Mouse (Mus musculus) kidney, embryonic 16.5 days (tissue): ENCODE results near the gene Phactr2. TPM values are rescaled to one million over a fixed set of nuclear protein-coding genes. Genes with fewer than 3 reads are reported as not detected.
A peak's percentile ranks its signal among the peaks of the same experiment; 100 is the strongest.

ENCODE experiments used
- ATAC-seq: fragments of 200-750 bp; cut with Nextera tagmentation; 2 replicates; pipeline ENCODE4 v1.8.0; 2017; ENCODE audit warnings: moderate TSS enrichment; ENCODE audit not compliant: low FRiP score, low TSS enrichment
- H3K27ac ChIP-seq: fragments of 300-500 bp; sonication (generic); 2 replicates; pipeline ENCODE4 v1.5.1; 2014; ENCODE audit warnings: low read length
- H3K27me3 ChIP-seq: fragments of 300-500 bp; sonication (generic); 2 replicates; pipeline ENCODE4 v1.6.1; 2014; ENCODE audit warnings: low read length, control low read depth, mixed read lengths; ENCODE audit not compliant: insufficient read depth
- H3K36me3 ChIP-seq: fragments of 300-500 bp; sonication (generic); 2 replicates; pipeline ENCODE4 v1.6.1; 2014; ENCODE audit warnings: low read length, control low read depth, mixed read lengths; ENCODE audit not compliant: insufficient read depth
- H3K4me1 ChIP-seq: fragments of 300-500 bp; sonication (generic); 2 replicates; pipeline ENCODE4 v1.6.1; 2014; ENCODE audit warnings: low read length, control low read depth, mixed read lengths; ENCODE audit not compliant: insufficient read depth
- H3K4me2 ChIP-seq: fragments of 300-500 bp; sonication (generic); replicated peaks from 2 replicates; pipeline ENCODE4 v1.6.1; 2014; ENCODE audit warnings: low read depth, low read length
- H3K4me3 ChIP-seq: fragments of 300-500 bp; sonication (generic); 2 replicates; pipeline ENCODE4 v1.5.1; 2014; ENCODE audit warnings: mild to moderate bottlenecking, low read length
- H3K9ac ChIP-seq: fragments of 300-500 bp; sonication (generic); replicated peaks from 2 replicates; pipeline ENCODE4 v1.6.1; 2014; ENCODE audit warnings: low read length
- H3K9me3 ChIP-seq: fragments of 300-500 bp; sonication (generic); 2 replicates; pipeline ENCODE4 v1.6.1; 2016; ENCODE audit warnings: low read length, control low read depth
- WGBS: fragments of 180-500 bp; shearing (Covaris S2); extraction: QIAGEN DNeasy Blood & Tissue Kit; methylation state at CpG from one replicate; pipeline ENCODE4 v1.1.7; 2014; 5-methylcytosine and 5-hydroxymethylcytosine counted together
- polyA plus RNA-seq: library from polyadenylated mRNA; unstranded; fragments of >200 nt; fragmentation: Nextera tagmentation; extraction: Ambion mirVana; gene quantifications from 2 replicates; pipeline ENCODE4 v1.2.1, GENCODE M21; 2015

Gene Phactr2
- polyA plus RNA-seq, 1 experiment from 2014 or later = 26.9 TPM

GRCm38 (mm10) chr10:13377895-13378294 is 96.3 kb downstream of the Phactr2 start:
- Histone ChIP-seq H3K4me2 (no peak overlapping the region), H3K9me3 (no peaks in the 10 kb centered on the region), H3K9ac (no peak overlapping the region), H3K4me1 (peaks cover 33% of the 10 kb centered on the region), H3K27ac (0 out of 2 replicates have a peak overlapping the region, but pooled peaks have one; percentile 58), H3K27me3 (no peaks in the 10 kb centered on the region), H3K36me3 (no peaks in the 10 kb centered on the region), H3K4me3 (no peak overlapping the region)
- no peak for ATAC-seq
- WGBS = 78% methylated on average over 1 of the region's 1 CpGs

- H3K27me3 ChIP-seq = no peaks in the 10 kb centered on the region
- H3K27ac ChIP-seq = peak overlapping the region; percentile 89
- peak overlapping the region; percentile 42; the same call in 1 of the 2 replicates for H3K4me2 ChIP-seq
- WGBS = 17% methylated on average over 13 of the region's 13 CpGs
- ATAC-seq = peak; percentile 87
- H3K4me1 ChIP-seq = peaks cover 33% of the 10 kb centered on the region
- no peaks in the 10 kb centered on the region for H3K36me3 ChIP-seq
- no peak overlapping the region for H3K4me3 ChIP-seq
- H3K9me3 ChIP-seq = no peaks in the 10 kb centered on the region
- no peak overlapping the region for H3K9ac ChIP-seq
Observed at GRCm38 (mm10) chr10:13376428-13377260, 97.6 kb downstream of the Phactr2 start.

GRCm38 (mm10) chr10:13375820-13376219 is 98.4 kb downstream of the Phactr2 start:
- 10% methylated on average over 3 of the region's 3 CpGs for WGBS

GRCm38 (mm10) chr10:13369581-13370375 is 104.4 kb downstream of the Phactr2 start:
- H3K27ac ChIP-seq = no peak overlapping the region
- H3K9ac ChIP-seq = no peak overlapping the region
- H3K4me3 ChIP-seq = no peak overlapping the region
- no peak overlapping the region for H3K4me2 ChIP-seq
- WGBS = 78% methylated on average over 13 of the region's 13 CpGs
- H3K27me3 ChIP-seq = no peaks in the 10 kb centered on the region
- H3K9me3 ChIP-seq = no peaks in the 10 kb centered on the region
- no peak for ATAC-seq
- no peaks in the 10 kb centered on the region for H3K4me1 ChIP-seq
- no peaks in the 10 kb centered on the region for H3K36me3 ChIP-seq

More at GRCm38 (mm10) chr10:13375820-13376219, 98.4 kb downstream of the Phactr2 start:
- Histone ChIP-seq H3K27ac (peak overlapping the region; percentile 89), H3K9ac (no peak overlapping the region), H3K9me3 (no peaks in the 10 kb centered on the region), H3K36me3 (no peaks in the 10 kb centered on the region), H3K4me3 (no peak overlapping the region), H3K4me1 (peaks cover 33% of the 10 kb centered on the region), H3K27me3 (no peaks in the 10 kb centered on the region), H3K4me2 (no peak overlapping the region)
- ATAC-seq = peak; percentile 61

GRCm38 (mm10) chr10:13364286-13364580 is 110.0 kb downstream of the Phactr2 start:
- Histone ChIP-seq H3K36me3 (no peaks in the 10 kb centered on the region), H3K4me3 (no peak overlapping the region), H3K9ac (no peak overlapping the region), H3K4me1 (0 out of 2 replicates have a peak, but pooled peaks cover 3% of the 10 kb centered on the region), H3K27me3 (no peaks in the 10 kb centered on the region), H3K9me3 (no peaks in the 10 kb centered on the region), H3K4me2 (no peak overlapping the region), H3K27ac (no peak overlapping the region)
- ATAC-seq = no peak
- 63% methylated on average over 2 of the region's 2 CpGs for WGBS

- no peak for ATAC-seq
- no peak overlapping the region for H3K27ac ChIP-seq
Observed at GRCm38 (mm10) chr10:13363499-13364285, 110.5 kb downstream of the Phactr2 start.

GRCm38 (mm10) chr10:13360913-13361312 is 113.3 kb downstream of the Phactr2 start:
- Histone ChIP-seq H3K4me2 (no peak overlapping the region), H3K36me3 (no peaks in the 10 kb centered on the region), H3K27me3 (no peaks in the 10 kb centered on the region), H3K27ac (no peak overlapping the region), H3K4me1 (0 out of 2 replicates have a peak, but pooled peaks cover 6% of the 10 kb centered on the region), H3K9ac (no peak overlapping the region), H3K9me3 (no peaks in the 10 kb centered on the region), H3K4me3 (no peak overlapping the region)
- no peak for ATAC-seq

More at GRCm38 (mm10) chr10:13363499-13364285, 110.5 kb downstream of the Phactr2 start:
- Histone ChIP-seq H3K36me3 (no peaks in the 10 kb centered on the region), H3K4me3 (no peak overlapping the region), H3K4me1 (0 out of 2 replicates have a peak, but pooled peaks cover 3% of the 10 kb centered on the region), H3K4me2 (no peak overlapping the region), H3K9me3 (no peaks in the 10 kb centered on the region), H3K9ac (no peak overlapping the region), H3K27me3 (no peaks in the 10 kb centered on the region)
- 79% methylated on average over 11 of the region's 11 CpGs for WGBS

- Histone ChIP-seq H3K27ac (no peak overlapping the region), H3K9me3 (no peaks in the 10 kb centered on the region), H3K4me2 (no peak overlapping the region), H3K27me3 (no peaks in the 10 kb centered on the region), H3K9ac (no peak overlapping the region), H3K4me3 (no peak overlapping the region), H3K36me3 (no peaks in the 10 kb centered on the region), H3K4me1 (0 out of 2 replicates have a peak, but pooled peaks cover 6% of the 10 kb centered on the region)
- no peak for ATAC-seq
- WGBS = 89% methylated on average over 5 of the region's 5 CpGs
Observed at GRCm38 (mm10) chr10:13359846-13360245, 114.4 kb downstream of the Phactr2 start.

GRCm38 (mm10) chr10:13358679-13359078 is 115.5 kb downstream of the Phactr2 start:
- H3K9me3 ChIP-seq = no peaks in the 10 kb centered on the region
- 50% methylated on average over 3 of the region's 3 CpGs for WGBS
- H3K27me3 ChIP-seq = no peaks in the 10 kb centered on the region
- no peak for ATAC-seq
- no peak overlapping the region for H3K9ac ChIP-seq
- no peak overlapping the region for H3K4me2 ChIP-seq
- H3K36me3 ChIP-seq = no peaks in the 10 kb centered on the region
- no peak overlapping the region for H3K4me3 ChIP-seq
- H3K27ac ChIP-seq = no peak overlapping the region
- 0 out of 2 replicates have a peak, but pooled peaks cover 3% of the 10 kb centered on the region for H3K4me1 ChIP-seq
